ENCODE assay signal across 8 mouse cellular contexts in the genomic region with DNA sequence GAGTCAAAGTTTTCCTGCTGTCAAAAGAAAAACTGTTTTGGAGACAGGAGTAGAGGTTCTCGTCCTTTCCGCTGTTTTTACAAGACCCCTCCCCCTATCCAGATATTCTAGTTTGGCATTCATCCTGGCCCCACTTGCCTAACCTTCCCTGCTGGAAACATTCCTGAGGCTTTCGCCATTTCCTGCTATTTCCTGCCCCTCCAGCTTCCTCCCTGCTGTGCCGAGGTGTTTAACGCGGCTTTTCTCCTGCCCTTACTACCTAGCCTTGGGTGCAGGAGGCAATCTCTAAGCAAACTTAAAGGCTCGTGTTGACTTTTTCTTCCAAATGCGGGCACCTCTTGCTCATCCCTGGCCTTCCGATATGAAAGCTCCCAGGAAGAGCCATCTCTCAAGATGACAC. TPM values are rescaled to one million over a fixed set of nuclear protein-coding genes. Genes with fewer than 3 reads are reported as not detected.
DNase-seq lines count a peak whose midpoint lies in the region; ATAC-seq and TF ChIP-seq lines count a peak whose summit lies in the region.

No protein-coding gene starts in this region.

- peak overlapping the region; percentile 81 for H3K4me2 ChIP-seq in lung, embryonic 15.5 days

- no peaks in the 10 kb centered on the region for H3K36me3 ChIP-seq in kidney, adult 2 months (ENCODE audit: control insufficient read depth, insufficient read depth, low read length)
- H3K36me3 ChIP-seq in lung, embryonic 15.5 days: peaks cover 32% of the 10 kb centered on the region
- H3K36me3 ChIP-seq in small intestine, adult 2 months (ENCODE audit: control insufficient read depth, insufficient read depth, low read length): peaks cover 13% of the 10 kb centered on the region

- no peaks in the 10 kb centered on the region for H3K9me3 ChIP-seq in lung, embryonic 15.5 days

- peak overlapping the region; percentile 95 for H3K27ac ChIP-seq in bone marrow macrophage, adult 2 months (ENCODE audit: insufficient read depth, low read depth, low read length)
- peak overlapping the region; percentile 96 for H3K27ac ChIP-seq in kidney, adult 2 months (ENCODE audit: insufficient read depth, low read depth, low read length)
- peak overlapping the region; percentile 100 for H3K27ac ChIP-seq in lung, embryonic 15.5 days
- peak overlapping the region; percentile 90 for H3K27ac ChIP-seq in small intestine, adult 2 months (ENCODE audit: insufficient read depth, low read depth, low read length)

- peak overlapping the region; percentile 64 for H3K9ac ChIP-seq in lung, embryonic 15.5 days

- no peaks in the 10 kb centered on the region for H3K27me3 ChIP-seq in kidney, adult 2 months (replicated peaks; ENCODE audit: control insufficient read depth, insufficient read depth, low read length)
- H3K27me3 ChIP-seq in lung, embryonic 15.5 days: no peaks in the 10 kb centered on the region
- H3K27me3 ChIP-seq in small intestine, adult 2 months (ENCODE audit: control insufficient read depth, insufficient read depth, low read length): no peaks in the 10 kb centered on the region

- TF ChIP-seq POLR2A in bone marrow macrophage, adult 2 months (IDR thresholded peaks at IDR 0.05; ENCODE audit: borderline replicate concordance, low read depth, low read length): no peak
- peak; percentile 12 for TF ChIP-seq POLR2A in kidney, adult 2 months (IDR thresholded peaks at IDR 0.05; ENCODE audit: low read depth, low read length)
- TF ChIP-seq POLR2A in small intestine, adult 2 months (IDR thresholded peaks at IDR 0.05; ENCODE audit: low read depth, low read length): no peak; the same call in 1 of the 2 replicates

- H3K4me1 ChIP-seq in bone marrow macrophage, adult 2 months (ENCODE audit: control insufficient read depth, insufficient read depth, low read length): peaks cover 41% of the 10 kb centered on the region
- H3K4me1 ChIP-seq in kidney, adult 2 months (ENCODE audit: control insufficient read depth, insufficient read depth, low read length): peaks cover 6% of the 10 kb centered on the region; the same call in 1 of the 2 replicates
- peaks cover 44% of the 10 kb centered on the region for H3K4me1 ChIP-seq in lung, embryonic 15.5 days
- H3K4me1 ChIP-seq in small intestine, adult 2 months (ENCODE audit: control insufficient read depth, insufficient read depth, insufficient read length, low read length): peaks cover 5% of the 10 kb centered on the region

- no peak for ATAC-seq in lung, embryonic 15.5 days (ENCODE audit: borderline replicate concordance, extremely low read depth, low FRiP score, low TSS enrichment)
- no peak for ATAC-seq in granulocyte monocyte progenitor cell, adult 5-6 weeks (replicated peaks; ENCODE audit: poor library complexity, severe bottlenecking)

- DNase-seq in MN1 (ENCODE audit: low spot score): peak; percentile 38
- peak; percentile 81 for DNase-seq in heart, adult 8-10 months (ENCODE audit: low spot score)
- peak; percentile 84 for DNase-seq in kidney, adult 2 months
- no peak for DNase-seq in c-Kit-positive CD71-positive TER-119-positive erythroid progenitor cells, embryonic 14.5 days (ENCODE audit: low spot score)

- 2% methylated on average over 9 of the region's 9 CpGs for WGBS in kidney, adult 2 months
- 0% methylated on average over 9 of the region's 9 CpGs for WGBS in lung, embryonic 15.5 days
- WGBS in small intestine, adult 2 months: 6% methylated on average over 9 of the region's 9 CpGs

- no peak for TF ChIP-seq CTCF in bone marrow macrophage, adult 2 months (IDR thresholded peaks at IDR 0.05; ENCODE audit: low read depth, low read length)
- TF ChIP-seq CTCF in kidney, adult 2 months (conservative IDR thresholded peaks at IDR 0.05; ENCODE audit: insufficient read depth, insufficient read length, low read depth, low read length): no peak
- no peak for TF ChIP-seq CTCF in small intestine, adult 2 months (IDR thresholded peaks at IDR 0.05; ENCODE audit: extremely low read depth, insufficient read length, insufficient replicate concordance, low read depth, low read length)

- peak overlapping the region; percentile 90 for H3K4me3 ChIP-seq in bone marrow macrophage, adult 2 months (ENCODE audit: insufficient read depth, low read length)
- H3K4me3 ChIP-seq in kidney, adult 2 months (ENCODE audit: insufficient read depth, low read depth, low read length): peak overlapping the region; percentile 86
- peak overlapping the region; percentile 67 for H3K4me3 ChIP-seq in lung, embryonic 15.5 days
- peak overlapping the region; percentile 72 for H3K4me3 ChIP-seq in small intestine, adult 2 months (ENCODE audit: low read depth, low read length)

RNA-seq across cellular contexts. Expression of a gene that starts 1.3 kb away (rescaled TPM):
- polyA plus RNA-seq in bone marrow macrophage, adult 2 months (2012; ENCODE audit: insufficient read depth, insufficient read length, missing spikeins): 56.0 and 56.8 TPM in 2 replicates
- total RNA-seq in heart, adult 8-10 months (2022): 10 to 100 TPM; 33.3 to 37.7 (median 36.5) TPM
- 53.2 and 57.2 TPM in 2 replicates for polyA plus RNA-seq in kidney, adult 2 months (2012; rRNA removed)
- 108 and 111 TPM in 2 replicates for polyA plus RNA-seq in lung, embryonic 15.5 days (2015; fragmentation: Nextera tagmentation; extraction: Ambion mirVana)
- polyA plus RNA-seq in small intestine, adult 2 months (2012; rRNA removed): 33.6 and 63.5 TPM in 2 replicates
- 51.2 and 75.8 TPM in 2 replicates for total RNA-seq in granulocyte monocyte progenitor cell, adult 5-6 weeks (2014; fragmentation: Nextera tagmentation)
- 37.7 and 49.1 TPM in 2 replicates for total RNA-seq in granulocyte monocyte progenitor cell, adult 5-6 weeks (2017)

RNA-seq across cellular contexts. Expression of a gene that starts 1.4 kb away (rescaled TPM):
- polyA plus RNA-seq in bone marrow macrophage, adult 2 months (2012; ENCODE audit: insufficient read depth, insufficient read length, missing spikeins): 46.6 and 55.2 TPM in 2 replicates
- 1 to 10 TPM; 3.8 to 5.4 (median 4.2) TPM for total RNA-seq in heart, adult 8-10 months (2022)
- polyA plus RNA-seq in kidney, adult 2 months (2012; rRNA removed): 6.8 and 7.3 TPM in 2 replicates
- polyA plus RNA-seq in lung, embryonic 15.5 days (2015; fragmentation: Nextera tagmentation; extraction: Ambion mirVana): 556 and 595 TPM in 2 replicates
- polyA plus RNA-seq in small intestine, adult 2 months (2012; rRNA removed): 6.2 and 13.7 TPM in 2 replicates
- total RNA-seq in granulocyte monocyte progenitor cell, adult 5-6 weeks (2014; fragmentation: Nextera tagmentation): 178 and 260 TPM in 2 replicates
- total RNA-seq in granulocyte monocyte progenitor cell, adult 5-6 weeks (2017): 194 and 212 TPM in 2 replicates

RNA-seq across cellular contexts. Expression of a gene that starts 7.9 kb away (rescaled TPM):
- 17.7 and 20.5 TPM in 2 replicates for polyA plus RNA-seq in bone marrow macrophage, adult 2 months (2012; ENCODE audit: insufficient read depth, insufficient read length, missing spikeins)
- total RNA-seq in heart, adult 8-10 months (2022): 10 to 100 TPM; 55.5 to 71.8 (median 67.9) TPM
- polyA plus RNA-seq in kidney, adult 2 months (2012; rRNA removed): 54.6 and 56.7 TPM in 2 replicates
- polyA plus RNA-seq in lung, embryonic 15.5 days (2015; fragmentation: Nextera tagmentation; extraction: Ambion mirVana): 21.3 and 23.1 TPM in 2 replicates
- 22.1 and 36.1 TPM in 2 replicates for polyA plus RNA-seq in small intestine, adult 2 months (2012; rRNA removed)
- 27.5 and 41.7 TPM in 2 replicates for total RNA-seq in granulocyte monocyte progenitor cell, adult 5-6 weeks (2014; fragmentation: Nextera tagmentation)
- 15.3 and 16.2 TPM in 2 replicates for total RNA-seq in granulocyte monocyte progenitor cell, adult 5-6 weeks (2017)

RNA-seq across cellular contexts. Expression of a gene that starts 10.4 kb away (rescaled TPM):
- polyA plus RNA-seq in bone marrow macrophage, adult 2 months (2012; ENCODE audit: insufficient read depth, insufficient read length, missing spikeins): 25.3 and 28.0 TPM in 2 replicates
- total RNA-seq in heart, adult 8-10 months (2022): 10 to 100 TPM; 13.3 to 17.9 (median 14.9) TPM
- polyA plus RNA-seq in kidney, adult 2 months (2012; rRNA removed): 26.2 and 45.6 TPM in 2 replicates
- 40.6 and 41.1 TPM in 2 replicates for polyA plus RNA-seq in lung, embryonic 15.5 days (2015; fragmentation: Nextera tagmentation; extraction: Ambion mirVana)
- 61.7 and 87.5 TPM in 2 replicates for polyA plus RNA-seq in small intestine, adult 2 months (2012; rRNA removed)
- 18.9 and 35.2 TPM in 2 replicates for total RNA-seq in granulocyte monocyte progenitor cell, adult 5-6 weeks (2014; fragmentation: Nextera tagmentation)
- 8.8 and 8.9 TPM in 2 replicates for total RNA-seq in granulocyte monocyte progenitor cell, adult 5-6 weeks (2017)

RNA-seq across cellular contexts. Expression of a gene that starts 16.9 kb away (rescaled TPM):
- polyA plus RNA-seq in bone marrow macrophage, adult 2 months (2012; ENCODE audit: insufficient read depth, insufficient read length, missing spikeins): 14.1 and 17.3 TPM in 2 replicates
- total RNA-seq in heart, adult 8-10 months (2022): 10 to 100 TPM; 67.8 to 74.7 (median 71.2) TPM
- 60.5 and 61.3 TPM in 2 replicates for polyA plus RNA-seq in kidney, adult 2 months (2012; rRNA removed)
- polyA plus RNA-seq in lung, embryonic 15.5 days (2015; fragmentation: Nextera tagmentation; extraction: Ambion mirVana): 32.6 and 35.0 TPM in 2 replicates
- polyA plus RNA-seq in small intestine, adult 2 months (2012; rRNA removed): 26.8 and 36.5 TPM in 2 replicates
- 9.7 TPM in 2 replicates for total RNA-seq in granulocyte monocyte progenitor cell, adult 5-6 weeks (2014; fragmentation: Nextera tagmentation)
- total RNA-seq in granulocyte monocyte progenitor cell, adult 5-6 weeks (2017): 7.8 and 12.2 TPM in 2 replicates
